Mouse (Mus musculus): Measurements from ENCODE around the gene Lgr4. TPM values are rescaled to one million over a fixed set of nuclear protein-coding genes. Genes with fewer than 3 reads are reported as not detected.
A peak's percentile ranks its signal among the peaks of the same experiment; 100 is the strongest.

Lgr4 gene
- polyA plus RNA-seq, 1 experiment from 2014 or later: 10.8 TPM

DNA sequence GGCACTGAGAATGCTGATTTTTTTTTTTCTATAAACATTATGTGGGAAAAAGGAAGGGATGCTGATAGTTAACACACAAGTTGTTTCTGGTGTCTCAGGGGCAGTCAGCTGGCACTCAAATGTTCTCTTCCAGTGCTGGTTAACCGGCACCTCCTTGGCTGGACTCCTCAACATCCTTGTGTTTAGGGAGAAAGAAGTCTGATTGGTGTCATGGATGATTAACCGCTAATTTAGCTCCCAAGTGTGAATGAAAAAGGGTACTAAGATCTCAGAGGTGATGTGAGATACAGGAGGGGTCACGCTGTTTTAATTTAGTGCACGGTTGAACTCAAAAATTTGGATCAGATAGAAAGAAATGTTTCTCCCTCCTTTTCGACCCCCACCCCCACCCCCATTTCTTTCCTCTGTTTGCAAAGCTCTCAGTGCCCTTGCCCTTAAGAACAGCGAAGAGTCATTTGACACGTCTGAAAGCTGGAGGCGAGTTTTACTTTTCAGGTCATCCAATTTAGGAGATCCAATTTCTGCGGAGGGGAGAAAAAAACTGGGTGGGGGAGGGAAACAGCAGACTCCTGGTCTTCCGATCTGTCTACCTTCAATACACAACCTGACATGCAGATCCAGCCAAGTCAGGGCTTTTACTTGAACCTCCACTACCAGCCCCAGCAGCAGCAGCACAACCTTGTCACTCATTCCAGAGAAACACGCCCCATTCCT is 508 bp upstream of the Lgr4 start:
- Histone ChIP-seq H3K4me2 (ENCODE audit: low read depth, low read length) (peak overlapping the region; percentile 63), H3K4me3 (ENCODE audit: low read depth, low read length) (peak overlapping the region; percentile 55), H3K36me3 (ENCODE audit: control insufficient read depth, insufficient read depth, low read length) (no peaks in the 10 kb centered on the region), H3K4me1 (ENCODE audit: control insufficient read depth, insufficient read depth, low read length) (peaks cover 21% of the 10 kb centered on the region; the same call in 1 of the 2 replicates), H3K27me3 (ENCODE audit: control insufficient read depth, insufficient read depth, low read length) (no peaks in the 10 kb centered on the region), H3K9me3 (ENCODE audit: control insufficient read depth, low read length) (no peaks in the 10 kb centered on the region), H3K27ac (ENCODE audit: low read depth, low read length) (peak overlapping the region; percentile 24; the same call in 1 of the 2 replicates), H3K9ac (replicated peaks; ENCODE audit: low read depth, low read length) (no peak overlapping the region)
- peak; percentile 12 for ATAC-seq (ENCODE audit: low read depth)
- 4% methylated on average over 11 of the region's 11 CpGs for WGBS

DNA sequence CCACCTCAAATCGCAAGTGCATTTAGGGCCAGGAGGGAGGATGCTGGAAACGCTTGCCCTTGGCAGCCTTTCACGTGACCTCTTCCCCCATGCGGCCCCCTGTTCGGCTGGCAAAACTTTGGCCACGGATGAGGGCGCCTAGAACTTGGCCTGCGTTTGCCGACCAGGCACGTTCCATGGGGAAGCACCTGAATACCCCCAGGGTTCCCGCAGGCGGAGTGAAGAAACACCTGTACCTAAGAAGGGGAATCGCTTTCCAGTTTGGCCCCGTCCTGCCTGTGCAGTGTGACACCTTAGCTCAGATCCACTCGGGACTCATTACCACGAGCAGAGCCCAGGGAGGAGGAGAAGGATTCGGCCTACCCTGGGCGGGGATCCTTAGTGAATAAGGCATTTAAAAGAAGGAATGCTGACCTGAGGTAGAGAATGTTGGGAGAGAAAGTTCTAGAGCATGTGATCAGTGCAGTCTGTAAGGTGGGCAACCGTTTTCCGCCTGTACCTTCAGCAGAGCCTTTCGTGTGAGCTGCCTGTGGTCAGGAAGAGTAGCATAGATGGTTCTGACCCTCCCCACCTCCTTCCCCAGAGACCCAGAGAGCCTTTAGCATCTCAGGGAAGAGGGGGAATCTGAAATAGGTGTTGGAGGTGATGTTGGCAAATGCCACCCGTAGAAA is 1.3 kb downstream of the Lgr4 start:
- Histone ChIP-seq H3K9me3 (ENCODE audit: control insufficient read depth, low read length) (no peaks in the 10 kb centered on the region), H3K4me2 (ENCODE audit: low read depth, low read length) (peak overlapping the region; percentile 63), H3K27ac (ENCODE audit: low read depth, low read length) (no peak overlapping the region), H3K9ac (replicated peaks; ENCODE audit: low read depth, low read length) (peak overlapping the region; percentile 89), H3K4me3 (ENCODE audit: low read depth, low read length) (peak overlapping the region; percentile 55), H3K27me3 (ENCODE audit: control insufficient read depth, insufficient read depth, low read length) (no peaks in the 10 kb centered on the region), H3K36me3 (ENCODE audit: control insufficient read depth, insufficient read depth, low read length) (no peaks in the 10 kb centered on the region), H3K4me1 (ENCODE audit: control insufficient read depth, insufficient read depth, low read length) (peaks cover 21% of the 10 kb centered on the region; the same call in 1 of the 2 replicates)
- no peak; the same call in 1 of the 2 replicates for ATAC-seq (ENCODE audit: low read depth)
- WGBS: 6% methylated on average over 21 of the region's 22 CpGs

DNA sequence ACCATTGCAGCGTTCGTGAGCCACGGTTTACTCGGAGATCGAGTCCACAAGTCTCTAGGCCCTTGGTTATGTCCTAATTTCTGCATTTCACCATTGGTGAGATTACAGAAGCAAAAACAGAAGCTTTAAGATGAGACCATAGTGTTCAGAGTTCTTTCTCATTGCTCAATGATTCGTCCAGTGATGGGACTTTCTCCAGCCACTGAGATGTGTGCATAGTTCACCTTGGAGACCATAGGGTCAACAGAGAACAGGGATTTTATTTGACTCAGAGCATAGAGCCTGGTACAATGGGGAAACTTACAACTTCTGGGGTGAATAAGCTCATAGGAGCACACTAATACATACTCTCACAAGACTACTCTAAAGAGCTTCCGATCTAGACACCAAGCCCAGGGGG is 3.0 kb downstream of the Lgr4 start:
- Histone ChIP-seq H3K4me3 (ENCODE audit: low read depth, low read length) (peak overlapping the region; percentile 14; the same call in 1 of the 2 replicates), H3K27me3 (ENCODE audit: control insufficient read depth, insufficient read depth, low read length) (no peaks in the 10 kb centered on the region), H3K9me3 (ENCODE audit: control insufficient read depth, low read length) (no peaks in the 10 kb centered on the region), H3K4me1 (ENCODE audit: control insufficient read depth, insufficient read depth, low read length) (peaks cover 21% of the 10 kb centered on the region; the same call in 1 of the 2 replicates), H3K36me3 (ENCODE audit: control insufficient read depth, insufficient read depth, low read length) (no peaks in the 10 kb centered on the region), H3K4me2 (ENCODE audit: low read depth, low read length) (peak overlapping the region; percentile 41), H3K27ac (ENCODE audit: low read depth, low read length) (no peak overlapping the region), H3K9ac (replicated peaks; ENCODE audit: low read depth, low read length) (no peak overlapping the region)
- WGBS: 53% methylated on average over 7 of the region's 7 CpGs
- ATAC-seq (ENCODE audit: low read depth): no peak

DNA sequence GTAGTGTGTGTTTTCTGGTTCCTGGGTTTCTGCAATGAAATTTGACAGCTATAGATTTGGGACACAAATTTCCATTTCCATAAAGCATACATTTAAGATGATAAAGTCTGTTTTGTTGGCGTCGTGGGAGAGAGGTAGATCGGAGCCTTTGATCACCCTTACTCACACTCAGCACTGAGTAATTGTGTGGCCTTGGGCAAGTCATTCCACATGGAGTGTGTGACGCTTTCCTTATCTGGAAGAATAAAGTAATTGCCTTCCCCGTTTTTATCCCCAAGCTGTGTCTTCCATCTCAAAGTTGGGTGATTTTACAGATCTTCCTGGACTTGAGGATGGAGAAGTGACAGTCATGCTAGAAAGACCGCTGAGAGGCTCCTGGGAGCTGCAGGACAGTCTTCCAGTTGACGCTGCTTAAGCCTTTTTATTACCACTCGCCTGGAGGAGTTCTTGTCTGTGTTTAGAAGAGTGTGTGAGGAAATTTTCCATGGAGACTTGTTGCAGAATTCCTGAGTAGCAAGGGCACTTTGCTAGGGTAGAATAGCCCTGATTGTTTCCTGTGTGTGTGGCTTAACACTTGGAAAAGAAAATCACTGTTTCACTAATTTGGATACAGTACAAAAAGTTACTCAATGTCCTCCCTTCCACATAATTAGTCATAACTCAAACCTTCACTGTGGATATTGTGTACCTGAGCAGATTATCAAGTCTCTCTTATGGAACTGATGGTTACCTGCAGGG is 4.0 kb downstream of the Lgr4 start:
- Histone ChIP-seq H3K27ac (ENCODE audit: low read depth, low read length) (no peak overlapping the region), H3K4me2 (ENCODE audit: low read depth, low read length) (peak overlapping the region; percentile 12; the same call in 1 of the 2 replicates), H3K27me3 (ENCODE audit: control insufficient read depth, insufficient read depth, low read length) (no peaks in the 10 kb centered on the region), H3K4me3 (ENCODE audit: low read depth, low read length) (no peak overlapping the region), H3K4me1 (ENCODE audit: control insufficient read depth, insufficient read depth, low read length) (peaks cover 21% of the 10 kb centered on the region; the same call in 1 of the 2 replicates), H3K9me3 (ENCODE audit: control insufficient read depth, low read length) (no peaks in the 10 kb centered on the region), H3K36me3 (ENCODE audit: control insufficient read depth, insufficient read depth, low read length) (no peaks in the 10 kb centered on the region), H3K9ac (replicated peaks; ENCODE audit: low read depth, low read length) (no peak overlapping the region)
- no peak for ATAC-seq (ENCODE audit: low read depth)
- WGBS: 49% methylated on average over 8 of the region's 8 CpGs

DNA sequence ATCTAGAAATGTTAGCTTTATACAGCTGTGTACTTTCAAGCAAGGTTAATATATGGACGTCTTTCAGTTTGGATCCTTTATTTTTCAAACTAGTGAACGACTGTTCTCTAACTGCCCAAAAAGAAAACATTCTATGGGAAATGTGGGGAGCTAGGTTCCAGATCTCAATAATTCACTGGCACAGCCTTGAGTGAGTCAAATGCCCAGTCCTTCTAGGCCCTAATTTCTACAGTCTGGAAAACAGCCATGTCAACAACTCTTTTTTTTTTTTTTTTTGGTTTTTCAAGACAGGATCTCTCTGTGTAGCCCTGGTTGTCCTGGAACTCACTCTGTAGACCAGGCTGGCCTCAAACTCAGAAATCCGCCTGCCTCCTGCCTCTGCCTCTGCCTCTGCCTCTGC is 4.9 kb downstream of the Lgr4 start:
- H3K27ac ChIP-seq (ENCODE audit: low read depth, low read length): no peak overlapping the region
- H3K9me3 ChIP-seq (ENCODE audit: control insufficient read depth, low read length): no peaks in the 10 kb centered on the region
- no peaks in the 10 kb centered on the region for H3K36me3 ChIP-seq (ENCODE audit: control insufficient read depth, insufficient read depth, low read length)
- H3K4me2 ChIP-seq (ENCODE audit: low read depth, low read length): no peak overlapping the region
- peaks cover 21% of the 10 kb centered on the region; the same call in 1 of the 2 replicates for H3K4me1 ChIP-seq (ENCODE audit: control insufficient read depth, insufficient read depth, low read length)
- no peak overlapping the region for H3K4me3 ChIP-seq (ENCODE audit: low read depth, low read length)
- WGBS: 79% methylated on average over 3 of the region's 3 CpGs
- no peaks in the 10 kb centered on the region for H3K27me3 ChIP-seq (ENCODE audit: control insufficient read depth, insufficient read depth, low read length)
- no peak for ATAC-seq (ENCODE audit: low read depth)
- no peak overlapping the region for H3K9ac ChIP-seq (replicated peaks; ENCODE audit: low read depth, low read length)

DNA sequence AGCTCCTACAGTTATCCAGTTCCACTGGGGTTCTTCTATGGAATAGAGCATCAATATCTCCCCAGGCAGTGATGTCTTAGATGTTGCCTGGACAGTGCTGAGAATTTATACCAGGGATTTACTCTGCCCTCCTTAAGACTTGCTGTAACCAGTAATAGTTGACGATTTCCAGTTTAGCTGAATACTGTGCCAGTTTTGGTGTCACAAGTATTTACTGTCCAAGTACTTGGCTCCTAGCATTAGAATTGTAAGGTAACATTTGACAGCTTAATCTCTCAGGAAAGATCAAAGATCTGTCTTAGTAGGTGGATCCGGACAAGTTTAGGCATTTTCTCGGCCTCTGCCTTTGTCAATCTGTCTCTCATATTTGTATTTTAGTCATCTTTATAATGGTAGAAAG is 5.6 kb downstream of the Lgr4 start:
- 84% methylated on average over 3 of the region's 3 CpGs for WGBS
- Histone ChIP-seq H3K9ac (replicated peaks; ENCODE audit: low read depth, low read length) (no peak overlapping the region), H3K9me3 (ENCODE audit: control insufficient read depth, low read length) (no peaks in the 10 kb centered on the region)

DNA sequence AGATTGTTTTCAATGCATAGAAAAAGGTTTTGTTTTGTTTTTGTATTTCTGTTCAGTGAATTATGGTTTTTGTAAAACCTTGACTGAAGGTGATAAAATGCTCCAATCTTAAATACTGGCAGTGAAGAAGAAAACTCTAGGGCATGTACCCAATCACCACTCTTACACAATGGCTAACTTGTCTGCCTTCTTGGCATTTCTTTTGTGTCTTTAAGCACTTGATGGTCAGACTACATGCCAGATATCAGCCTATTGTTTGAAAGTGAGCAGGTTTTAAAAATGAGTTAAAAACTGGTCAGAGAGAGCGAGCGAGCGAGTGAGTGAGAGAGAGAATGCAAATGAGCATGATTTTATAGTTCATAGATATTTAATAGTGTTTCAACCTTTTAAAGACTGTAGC is 6.5 kb downstream of the Lgr4 start:
- no peak overlapping the region for H3K9ac ChIP-seq (replicated peaks; ENCODE audit: low read depth, low read length)
- H3K27me3 ChIP-seq (ENCODE audit: control insufficient read depth, insufficient read depth, low read length): no peaks in the 10 kb centered on the region
- peaks cover 21% of the 10 kb centered on the region; the same call in 1 of the 2 replicates for H3K4me1 ChIP-seq (ENCODE audit: control insufficient read depth, insufficient read depth, low read length)
- no peak overlapping the region for H3K4me3 ChIP-seq (ENCODE audit: low read depth, low read length)
- H3K4me2 ChIP-seq (ENCODE audit: low read depth, low read length): no peak overlapping the region
- no peaks in the 10 kb centered on the region for H3K36me3 ChIP-seq (ENCODE audit: control insufficient read depth, insufficient read depth, low read length)
- no peaks in the 10 kb centered on the region for H3K9me3 ChIP-seq (ENCODE audit: control insufficient read depth, low read length)
- ATAC-seq (ENCODE audit: low read depth): no peak
- no peak overlapping the region for H3K27ac ChIP-seq (ENCODE audit: low read depth, low read length)
- 47% methylated on average over 3 of the region's 3 CpGs for WGBS

More for the DNA sequence above, 5.6 kb downstream of the Lgr4 start:
- no peak overlapping the region for H3K4me2 ChIP-seq (ENCODE audit: low read depth, low read length)
- peaks cover 21% of the 10 kb centered on the region; the same call in 1 of the 2 replicates for H3K4me1 ChIP-seq (ENCODE audit: control insufficient read depth, insufficient read depth, low read length)
- no peak for ATAC-seq (ENCODE audit: low read depth)
- H3K36me3 ChIP-seq (ENCODE audit: control insufficient read depth, insufficient read depth, low read length): no peaks in the 10 kb centered on the region
- no peaks in the 10 kb centered on the region for H3K27me3 ChIP-seq (ENCODE audit: control insufficient read depth, insufficient read depth, low read length)
- H3K27ac ChIP-seq (ENCODE audit: low read depth, low read length): no peak overlapping the region
- H3K4me3 ChIP-seq (ENCODE audit: low read depth, low read length): no peak overlapping the region

DNA sequence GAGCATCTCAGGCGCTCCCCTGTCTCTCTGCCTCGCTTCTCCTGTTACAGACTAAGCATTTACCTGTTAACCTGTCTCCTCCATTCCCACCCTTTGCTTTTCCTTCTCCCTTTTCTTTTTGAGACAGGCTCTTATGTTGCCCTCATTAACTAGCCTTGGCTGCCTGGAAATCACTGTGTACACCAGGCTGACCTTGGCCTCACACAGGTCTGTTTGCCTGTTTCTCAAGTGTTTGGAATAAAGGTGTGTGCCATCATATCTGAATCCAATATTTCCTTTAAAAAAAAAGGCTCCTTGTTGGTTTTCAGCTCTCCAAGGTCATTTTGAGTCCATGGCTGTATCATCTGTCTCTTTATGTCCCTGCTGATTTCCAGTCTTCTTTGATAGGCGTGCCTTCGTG is 9.5 kb downstream of the Lgr4 start:
- no peak overlapping the region for H3K27ac ChIP-seq (ENCODE audit: low read depth, low read length)
- H3K36me3 ChIP-seq (ENCODE audit: control insufficient read depth, insufficient read depth, low read length): no peaks in the 10 kb centered on the region
- H3K27me3 ChIP-seq (ENCODE audit: control insufficient read depth, insufficient read depth, low read length): no peaks in the 10 kb centered on the region
- WGBS: 95% methylated on average over 4 of the region's 4 CpGs
- H3K9ac ChIP-seq (replicated peaks; ENCODE audit: low read depth, low read length): no peak overlapping the region
- H3K4me3 ChIP-seq (ENCODE audit: low read depth, low read length): no peak overlapping the region
- peaks cover 2% of the 10 kb centered on the region; the same call in 1 of the 2 replicates for H3K4me1 ChIP-seq (ENCODE audit: control insufficient read depth, insufficient read depth, low read length)
- no peak overlapping the region for H3K4me2 ChIP-seq (ENCODE audit: low read depth, low read length)
- H3K9me3 ChIP-seq (ENCODE audit: control insufficient read depth, low read length): no peaks in the 10 kb centered on the region
- no peak for ATAC-seq (ENCODE audit: low read depth)

All from neural tube, embryonic 14.5 days (tissue).